Mouse (Mus musculus): ENCODE measurements around the gene Samhd1.

DNA sequence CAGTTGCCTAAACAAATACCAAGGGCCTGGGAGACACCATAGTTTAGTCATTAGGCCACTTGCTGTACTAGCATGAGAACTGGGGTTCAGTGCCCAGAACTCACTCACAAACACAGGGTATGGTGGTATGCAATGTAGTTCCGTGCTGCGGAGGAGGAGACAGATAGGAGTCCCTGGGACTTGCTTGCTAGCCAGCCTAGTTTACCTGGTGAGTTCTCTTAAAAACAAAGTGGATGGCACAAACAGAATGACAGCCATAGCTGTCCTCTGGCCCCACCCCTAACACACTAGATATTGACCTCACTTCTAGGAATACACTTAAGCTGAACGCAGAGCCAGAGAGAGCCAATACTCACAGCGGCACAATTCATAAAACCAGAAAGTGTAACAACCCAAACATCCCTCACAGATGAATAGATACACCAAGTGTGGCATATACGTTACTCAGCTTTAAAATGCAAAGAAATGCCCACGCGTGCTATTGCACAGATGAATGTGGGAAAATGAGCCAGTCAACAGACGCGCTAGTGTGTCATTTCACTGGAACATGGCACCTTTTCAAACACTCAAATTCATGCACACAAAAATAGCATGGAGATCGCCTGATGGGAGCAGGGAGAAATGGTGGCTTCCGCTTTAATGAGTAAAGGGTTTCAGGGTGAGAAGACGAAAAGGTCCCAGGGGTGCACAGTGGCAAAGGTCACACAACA is 31.5 kb upstream of the Samhd1 start:
- TF ChIP-seq CTCF (IDR thresholded peaks at IDR 0.05; ENCODE audit: low read depth) = no peak
- TF ChIP-seq EP300 (IDR thresholded peaks at IDR 0.05; ENCODE audit: low read depth) = no peak

Data from heart, postnatal 0 days (tissue).